Mouse (Mus musculus): ENCODE measurements around the gene Ilf3.

The Ilf3 gene

DNA sequence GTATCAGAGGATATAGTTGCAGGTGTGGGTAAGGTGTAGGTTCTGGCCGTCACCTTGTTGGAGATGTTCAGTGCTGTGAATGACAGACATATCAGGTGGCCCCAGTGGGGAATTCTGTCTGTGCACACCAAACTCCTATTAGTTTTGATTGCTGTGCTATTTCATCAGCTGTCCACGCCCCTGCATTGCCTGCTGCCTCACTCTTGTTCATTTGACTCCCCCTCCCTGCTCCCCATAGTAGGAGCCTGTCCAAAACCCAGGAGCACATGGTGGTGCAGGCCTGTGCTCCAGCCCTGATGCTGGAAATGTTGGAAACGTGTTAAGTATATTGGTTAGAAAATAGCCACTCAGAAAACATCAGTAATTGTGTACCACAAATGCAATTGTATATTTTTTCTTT is 71.8 kb downstream of the Ilf3 start:
- no peak for DNase-seq (ENCODE audit: low spot score)

DNA sequence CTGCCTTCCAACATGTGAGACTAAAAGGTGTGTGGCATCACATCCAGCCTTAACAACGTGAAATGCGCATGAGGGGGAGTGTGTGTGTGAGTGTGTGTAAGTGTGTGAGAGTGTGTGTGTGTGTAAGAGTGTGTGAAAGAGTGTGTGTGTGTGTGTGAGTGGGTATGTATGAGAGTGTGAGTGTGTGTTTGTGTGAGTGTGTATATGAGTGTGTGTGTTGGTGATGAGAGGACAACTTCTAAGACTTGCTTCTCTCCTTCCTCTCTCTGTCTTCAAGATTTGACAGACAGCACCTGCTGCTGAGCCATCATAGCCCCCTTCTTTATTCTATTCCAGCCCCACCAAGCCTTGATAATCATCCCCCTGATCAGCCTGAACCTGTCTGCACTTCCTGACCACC is 72.2 kb downstream of the Ilf3 start:
- DNase-seq (ENCODE audit: low spot score), result no peak

DNA sequence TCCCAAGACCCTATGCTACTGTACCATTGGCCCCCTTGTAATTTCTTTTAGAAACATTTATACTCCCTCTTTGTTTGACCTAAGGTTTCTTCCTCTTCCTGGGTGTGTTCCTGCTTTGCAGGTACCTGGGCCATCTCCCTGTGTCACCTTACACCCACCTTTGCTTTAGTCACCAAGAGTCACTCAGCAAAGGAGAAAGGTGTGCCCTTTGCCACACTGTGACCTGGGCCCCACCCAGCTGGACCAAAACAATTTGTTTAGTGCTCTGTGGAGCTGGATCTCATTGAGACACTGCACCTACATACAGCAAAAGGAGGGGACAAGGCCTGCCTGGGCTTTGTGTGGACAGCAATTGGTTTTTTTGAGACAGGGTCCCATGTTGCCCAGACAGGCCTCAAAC is 72.7 kb downstream of the Ilf3 start:
- peak; percentile 29 for DNase-seq (ENCODE audit: low spot score)

DNA sequence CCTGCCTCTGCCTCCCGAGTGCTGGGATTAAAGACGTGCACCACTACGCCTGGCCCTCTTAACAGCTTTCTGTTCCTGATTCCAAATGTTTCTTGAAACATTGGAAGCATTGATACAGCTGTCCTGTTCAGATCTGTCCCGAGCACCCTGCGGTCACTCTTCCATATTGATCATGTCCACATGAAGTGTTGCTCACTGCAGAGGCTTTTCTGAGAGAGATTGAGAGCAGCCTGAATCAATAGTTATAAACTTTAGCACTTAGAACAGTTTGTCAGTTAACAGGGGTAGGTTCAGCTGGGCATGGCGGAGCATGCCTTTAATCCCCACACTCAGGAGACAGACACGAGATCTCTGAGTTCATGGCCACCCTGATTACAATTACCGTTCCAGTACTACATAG is 76.2 kb downstream of the Ilf3 start:
- DNase-seq (ENCODE audit: low spot score), result no peak

DNA sequence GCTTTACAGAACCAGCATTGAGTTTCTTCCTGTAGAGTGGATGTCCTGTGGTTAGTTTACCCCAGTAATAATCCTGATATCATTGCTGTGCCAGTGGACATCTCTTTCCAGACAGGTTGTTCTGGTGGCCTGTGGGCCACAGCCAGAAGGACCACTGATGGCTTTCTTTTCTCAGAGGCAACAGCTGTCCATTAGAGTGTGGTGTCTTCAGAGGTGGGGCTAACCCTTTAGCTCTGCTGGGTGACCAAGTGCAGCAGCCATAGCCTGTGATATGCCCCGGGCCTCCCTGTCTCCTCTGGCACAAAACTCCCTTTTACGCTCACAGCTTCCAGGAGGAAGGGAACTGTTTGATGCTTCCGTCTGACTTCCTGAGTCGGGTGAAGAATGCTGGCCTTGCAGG is 76.9 kb downstream of the Ilf3 start:
- no peak for DNase-seq (ENCODE audit: low spot score)

DNA sequence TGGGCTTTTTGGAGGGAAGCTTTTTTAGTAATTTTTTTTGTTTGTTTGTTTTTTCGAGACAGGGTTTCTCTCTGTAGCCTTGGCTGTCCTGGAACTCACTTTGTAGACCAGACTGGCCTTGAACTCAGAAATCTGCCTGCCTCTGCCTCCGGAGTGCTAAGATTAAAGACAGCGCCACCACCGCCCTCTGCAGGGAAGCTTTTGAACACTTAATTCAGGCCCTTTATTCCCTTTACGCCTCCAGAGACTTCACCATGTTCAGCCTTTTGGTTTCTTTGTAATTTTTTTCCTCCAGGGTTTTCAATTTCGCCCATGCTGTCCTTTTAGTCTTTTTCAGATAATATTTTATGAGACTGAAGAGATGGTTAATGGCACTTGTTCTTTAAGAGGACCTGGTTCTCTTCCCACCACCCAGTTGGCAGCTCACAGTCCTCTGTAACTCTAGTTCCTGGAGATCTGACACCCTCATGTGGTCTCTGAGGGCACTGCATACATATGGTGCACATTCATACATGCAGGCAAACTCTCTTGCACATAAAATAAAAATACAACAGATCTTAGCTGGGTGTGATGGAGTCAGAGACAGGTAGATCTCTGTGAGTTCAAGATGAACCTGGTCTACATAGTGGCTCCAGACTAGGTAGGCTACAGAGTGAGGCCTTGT is 77.5 kb downstream of the Ilf3 start:
- no peak for DNase-seq (ENCODE audit: low spot score)

DNA sequence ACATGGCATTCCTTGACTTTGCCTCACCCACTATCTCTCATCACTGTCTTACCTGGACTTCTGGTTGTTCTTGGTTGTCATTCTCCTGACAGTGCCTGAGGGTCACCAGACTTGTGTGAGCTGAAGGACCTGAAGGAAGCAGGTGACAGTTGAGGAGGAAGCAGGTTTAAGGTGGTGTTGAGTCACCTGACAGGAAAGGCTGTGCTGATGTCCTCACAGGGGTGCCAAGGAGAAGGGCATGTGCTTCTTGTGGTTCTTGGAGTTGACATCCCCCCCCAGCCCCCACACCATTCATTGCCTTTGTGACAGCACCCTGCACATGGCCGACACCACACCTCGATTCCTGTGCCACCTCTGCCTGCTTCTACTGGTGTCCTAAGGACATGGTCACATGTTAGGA is 80.1 kb downstream of the Ilf3 start:
- no peak for DNase-seq (ENCODE audit: low spot score)

DNA sequence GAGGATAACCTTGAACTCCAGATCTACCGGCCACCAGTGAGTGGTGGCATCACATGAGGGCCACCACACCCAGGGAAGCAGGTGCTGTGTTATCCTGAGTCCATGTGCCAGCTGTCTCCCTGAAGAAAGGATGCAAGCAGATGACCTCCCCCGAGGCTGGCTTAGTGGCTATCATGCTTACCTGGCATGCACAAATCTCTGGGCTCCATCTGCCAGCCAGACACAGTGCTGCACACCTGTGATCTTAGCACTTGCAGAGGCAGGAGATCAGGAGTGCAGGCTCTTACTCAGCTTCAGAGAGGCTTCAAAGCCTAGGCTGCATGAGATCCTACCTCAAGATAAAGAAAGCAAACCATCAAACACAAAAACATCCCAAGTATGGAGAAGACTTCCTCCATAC is 82.0 kb downstream of the Ilf3 start:
- no peak for DNase-seq (ENCODE audit: low spot score)

DNA sequence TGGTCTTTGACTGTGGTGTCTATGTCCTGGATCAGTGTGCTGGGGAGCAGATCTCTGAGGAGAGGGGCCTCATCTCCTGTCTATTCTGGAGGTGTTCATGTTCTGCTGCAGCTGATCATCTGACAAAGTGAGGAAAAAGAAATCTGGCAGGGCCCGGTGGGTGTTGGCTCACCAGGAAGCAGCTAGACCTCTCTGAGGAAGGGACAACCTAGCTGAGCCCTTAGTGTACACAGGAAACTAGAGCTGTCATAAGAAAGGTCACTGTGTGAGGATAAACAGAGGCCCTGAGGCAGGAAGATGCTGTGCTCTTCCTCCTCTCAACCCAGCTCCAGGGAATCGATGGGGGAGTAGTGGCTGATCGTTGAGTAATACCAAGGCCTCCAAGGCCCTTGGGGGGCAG is 82.6 kb downstream of the Ilf3 start:
- DNase-seq (ENCODE audit: low spot score), result no peak

DNA sequence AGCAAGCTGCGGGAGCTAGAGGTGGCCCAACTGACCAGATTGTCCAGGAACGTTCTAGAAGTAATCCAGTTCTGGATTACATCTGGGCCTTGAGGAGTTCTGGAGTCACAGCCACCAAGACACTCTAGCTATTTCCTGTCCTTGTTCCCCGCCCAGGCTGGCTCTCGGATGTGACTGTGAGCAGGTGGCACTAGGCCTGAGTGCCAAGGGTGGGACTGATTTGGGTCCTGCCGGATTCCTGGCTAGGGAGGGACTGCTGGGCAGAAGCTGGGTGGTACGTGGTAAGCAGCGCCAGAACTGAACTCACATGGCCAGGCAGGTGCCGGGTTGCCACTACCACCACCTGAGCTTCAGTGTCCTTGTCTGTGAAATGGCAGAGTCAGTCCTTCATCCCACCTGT is 83.7 kb downstream of the Ilf3 start:
- peak; percentile 69 for DNase-seq (ENCODE audit: low spot score)

DNA sequence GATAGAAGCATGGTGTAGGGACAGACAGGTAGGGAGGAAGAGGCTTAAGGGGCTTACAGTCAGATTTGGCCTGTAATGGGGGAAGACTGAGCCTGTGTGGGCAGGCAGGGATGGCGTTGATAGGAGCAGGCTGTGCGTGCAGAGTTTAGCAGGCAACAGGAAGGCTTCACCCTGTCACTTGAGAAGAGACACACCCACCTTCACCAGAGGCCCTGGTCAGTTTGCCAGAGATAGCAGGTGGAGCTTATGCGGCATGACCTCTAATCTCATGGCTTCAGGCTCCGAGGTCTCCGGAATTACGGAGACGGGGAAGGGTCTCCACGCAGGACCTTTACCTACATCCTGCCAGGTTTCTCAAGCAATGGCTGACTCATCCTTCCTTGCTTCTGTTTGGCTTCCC is 84.2 kb downstream of the Ilf3 start:
- peak; percentile 43 for DNase-seq (ENCODE audit: low spot score)

DNA sequence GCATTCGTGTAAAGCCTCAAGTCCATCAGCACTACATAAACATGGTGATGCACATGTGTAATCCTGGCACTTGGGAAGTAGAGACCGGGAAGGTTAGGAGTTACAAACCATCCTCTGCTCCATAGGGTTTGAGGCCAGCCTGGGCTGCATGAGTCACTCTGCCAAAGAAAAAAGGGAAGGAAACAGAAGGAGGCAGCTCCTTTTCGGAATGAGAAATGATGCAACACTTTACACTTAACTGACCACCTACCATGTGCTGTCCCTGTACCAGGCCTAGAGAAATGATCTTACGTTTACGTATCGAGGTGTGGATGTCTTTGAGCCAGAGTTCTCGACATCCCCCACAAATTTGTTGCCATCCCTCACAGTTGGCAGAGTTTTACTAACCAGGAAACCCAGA is 85.3 kb downstream of the Ilf3 start:
- DNase-seq (ENCODE audit: low spot score), result no peak

DNA sequence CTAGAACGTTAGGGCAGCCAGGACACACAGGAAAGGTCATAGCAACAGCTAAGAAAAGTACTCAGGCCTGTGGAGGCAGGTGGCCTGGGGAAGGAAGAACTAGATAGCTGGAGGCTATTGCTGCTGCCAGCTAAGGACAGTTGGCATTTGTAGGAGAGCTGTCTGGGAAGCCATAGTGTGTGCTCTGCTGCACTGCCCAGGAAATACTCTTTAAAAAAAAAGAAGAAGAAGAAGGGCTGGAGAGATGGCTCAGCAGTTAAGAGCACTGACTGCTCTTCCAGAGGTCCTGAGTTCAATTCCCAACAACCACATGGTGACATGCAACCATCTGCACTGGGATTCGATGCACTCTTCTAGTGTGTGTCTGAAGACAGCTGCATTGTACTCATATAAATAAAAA is 85.8 kb downstream of the Ilf3 start:
- DNase-seq (ENCODE audit: low spot score), result no peak

DNA sequence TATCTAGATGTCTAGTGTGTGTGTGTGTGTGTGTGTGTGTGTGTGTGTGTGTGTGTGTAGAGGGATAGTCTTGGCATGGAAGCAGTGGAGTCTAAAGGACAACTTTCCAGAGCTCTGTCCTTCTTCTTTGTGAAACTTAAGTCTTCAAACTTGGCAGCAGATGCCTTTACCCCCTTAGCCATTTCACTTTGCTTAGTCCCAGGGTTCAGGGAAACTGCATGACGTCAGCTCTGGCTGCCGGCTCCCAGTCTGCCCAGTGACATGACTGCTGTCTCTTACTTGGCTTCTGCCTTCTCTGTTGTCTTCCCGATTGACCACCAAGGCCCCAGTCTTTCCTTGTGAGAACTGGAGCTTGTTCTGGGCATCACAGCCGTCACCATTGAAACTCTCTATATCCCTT is 86.9 kb downstream of the Ilf3 start:
- DNase-seq (ENCODE audit: low spot score), result no peak

Measured in urinary bladder, postnatal 14 days (tissue).